Mouse (Mus musculus): ENCODE measurements around the gene Mfsd2a.
"Not testable (repeated sequence)": the region's sequence is repeated elsewhere in the genome, so short reads cannot be mapped to it uniquely, and the experiment has no call there.

Gene Mfsd2a

GRCm38 (mm10) chr4:122961100-122961567 is at the start of gene Mfsd2a:
TSS of gene Mfsd2a (minus strand) at chr4:122961188.
- peak; percentile 66 to 77 for DNase-seq (ENCODE audit: low spot score in 2 of 2)

GRCm38 (mm10) chr4:123005054-123005966 is 44.3 kb upstream of the Mfsd2a start:
- peak; percentile 75 to 91 for DNase-seq (ENCODE audit: low spot score in 2 of 2)

GRCm38 (mm10) chr4:123000617-123001342 is 39.8 kb upstream of the Mfsd2a start:
- no peak for DNase-seq (ENCODE audit: low spot score in 2 of 2)

- DNase-seq (ENCODE audit: low spot score in 2 of 2): no peak
Observed at GRCm38 (mm10) chr4:123000130-123000529, 39.1 kb upstream of the Mfsd2a start.

- DNase-seq (ENCODE audit: low spot score in 2 of 2): no peak
Observed at GRCm38 (mm10) chr4:122999263-122999691, 38.3 kb upstream of the Mfsd2a start.

GRCm38 (mm10) chr4:122998537-122999262 is 37.7 kb upstream of the Mfsd2a start:
- no peak for DNase-seq (ENCODE audit: low spot score in 2 of 2)

- no peak for DNase-seq (ENCODE audit: low spot score in 2 of 2)
Observed at GRCm38 (mm10) chr4:122996618-122997381, 35.8 kb upstream of the Mfsd2a start.

GRCm38 (mm10) chr4:122996221-122996617 is 35.2 kb upstream of the Mfsd2a start:
- DNase-seq (ENCODE audit: low spot score in 2 of 2): peak; percentile 41 to 42

- peak; percentile 88 to 92 for DNase-seq (ENCODE audit: low spot score in 2 of 2)
Observed at GRCm38 (mm10) chr4:122995404-122996220, 34.6 kb upstream of the Mfsd2a start, which contains the start of gene Mycl. TSS of gene Mycl (plus strand) at chr4:122995652.

GRCm38 (mm10) chr4:122992276-122992675 is 31.3 kb upstream of the Mfsd2a start:
- DNase-seq (ENCODE audit: low spot score in 2 of 2): no peak

GRCm38 (mm10) chr4:122991177-122991576 is 30.2 kb upstream of the Mfsd2a start:
- no peak for DNase-seq (ENCODE audit: low spot score in 2 of 2)

- DNase-seq (ENCODE audit: low spot score in 2 of 2): not testable (repeated sequence)
Observed at GRCm38 (mm10) chr4:122988004-122988403, 27.0 kb upstream of the Mfsd2a start.

GRCm38 (mm10) chr4:122987421-122987820 is 26.4 kb upstream of the Mfsd2a start:
- no peak for DNase-seq (ENCODE audit: low spot score in 2 of 2)

GRCm38 (mm10) chr4:122985110-122985509 is 24.1 kb upstream of the Mfsd2a start:
- peak; percentile 54 to 82 for DNase-seq (ENCODE audit: low spot score in 2 of 2)

GRCm38 (mm10) chr4:122983486-122984261 is 22.7 kb upstream of the Mfsd2a start:
- DNase-seq (ENCODE audit: low spot score in 2 of 2): no peak

- DNase-seq (ENCODE audit: low spot score in 2 of 2): no peak
Observed at GRCm38 (mm10) chr4:122982537-122982936, 21.5 kb upstream of the Mfsd2a start.

GRCm38 (mm10) chr4:122981930-122982329 is 20.9 kb upstream of the Mfsd2a start:
- no peak for DNase-seq (ENCODE audit: low spot score in 2 of 2)

- DNase-seq (ENCODE audit: low spot score in 2 of 2): no peak
Observed at GRCm38 (mm10) chr4:122981238-122981637, 20.2 kb upstream of the Mfsd2a start.

- no peak for DNase-seq (ENCODE audit: low spot score in 2 of 2)
Observed at GRCm38 (mm10) chr4:122980684-122981083, 19.7 kb upstream of the Mfsd2a start.

All from frontal cortex, postnatal 36 days (tissue).